Mouse (Mus musculus): ENCODE measurements around the gene Hrg. TPM values are rescaled to one million over a fixed set of nuclear protein-coding genes. Genes with fewer than 3 reads are reported as not detected.

Gene Hrg
- polyA plus RNA-seq (2012; ENCODE audit: insufficient read depth, insufficient read length, missing spikeins) = not detected in 2 replicates

DNA sequence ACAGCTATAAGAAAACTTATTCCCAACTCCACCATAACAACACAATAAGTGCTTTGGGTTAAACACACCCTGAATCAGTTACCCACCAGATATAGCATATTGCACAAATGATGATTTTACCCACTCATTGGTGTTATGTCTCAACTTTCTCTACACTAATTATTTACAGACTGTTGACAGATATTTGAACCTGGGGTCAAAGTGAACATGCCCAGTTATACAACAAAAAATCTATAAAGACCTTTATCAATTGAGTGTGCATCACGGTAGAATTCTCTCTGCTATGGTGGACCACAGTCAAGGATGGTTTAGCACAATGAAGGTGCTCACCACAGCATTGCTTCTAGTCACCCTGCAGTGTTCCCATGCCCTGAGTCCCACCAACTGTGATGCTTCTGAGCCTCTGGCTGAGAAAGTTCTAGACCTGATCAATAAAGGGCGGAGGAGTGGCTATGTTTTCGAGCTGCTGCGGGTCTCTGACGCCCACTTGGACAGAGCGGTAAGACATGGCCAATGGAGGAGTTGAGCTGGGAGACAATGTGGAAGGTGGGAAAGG lies at the start of gene Hrg:
Gene Hrg (plus strand): TSS at position 233 of the 556 bp plus-strand sequence.
- Histone ChIP-seq H3K4me3 (ENCODE audit: insufficient read depth, low read length) (no peak within 1 kb of the TSS), H3K27ac (ENCODE audit: insufficient read depth, low read depth, low read length) (no peak within 1 kb of the TSS), H3K4me1 (ENCODE audit: control insufficient read depth, insufficient read depth, low read length) (no peaks in the 10 kb centered on the region)
- TF ChIP-seq CTCF (IDR thresholded peaks at IDR 0.05; ENCODE audit: low read depth, low read length) = no peak
- no peak for TF ChIP-seq POLR2A (IDR thresholded peaks at IDR 0.05; ENCODE audit: borderline replicate concordance, low read depth, low read length)

DNA sequence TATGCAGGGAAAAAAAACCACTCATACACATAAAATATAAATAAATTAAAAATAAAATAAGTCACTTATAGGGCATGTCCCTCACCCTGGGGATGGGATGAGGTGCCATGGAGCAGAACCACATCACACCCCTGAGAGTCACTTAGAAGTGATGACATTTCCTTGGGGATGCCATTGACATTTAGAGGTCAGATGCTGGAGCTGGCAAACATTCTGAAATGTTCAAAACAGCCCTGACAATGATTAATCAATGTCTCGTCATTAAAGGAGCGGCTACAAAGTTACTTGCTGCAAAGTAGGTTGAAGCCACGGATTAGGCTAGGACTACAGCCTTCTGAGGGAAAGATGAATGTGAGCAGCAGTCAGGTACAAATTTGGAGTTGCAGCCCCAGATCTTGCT lies 49.5 kb upstream of the Hrg start:
- H3K4me1 ChIP-seq (ENCODE audit: control insufficient read depth, insufficient read depth, low read length) = no peaks in the 10 kb centered on the region
- no peak overlapping the region for H3K27ac ChIP-seq (ENCODE audit: insufficient read depth, low read depth, low read length)
- TF ChIP-seq CTCF (IDR thresholded peaks at IDR 0.05; ENCODE audit: low read depth, low read length) (no peak), POLR2A (IDR thresholded peaks at IDR 0.05; ENCODE audit: borderline replicate concordance, low read depth, low read length) (no peak)
- H3K4me3 ChIP-seq (ENCODE audit: insufficient read depth, low read length) = no peak overlapping the region

DNA sequence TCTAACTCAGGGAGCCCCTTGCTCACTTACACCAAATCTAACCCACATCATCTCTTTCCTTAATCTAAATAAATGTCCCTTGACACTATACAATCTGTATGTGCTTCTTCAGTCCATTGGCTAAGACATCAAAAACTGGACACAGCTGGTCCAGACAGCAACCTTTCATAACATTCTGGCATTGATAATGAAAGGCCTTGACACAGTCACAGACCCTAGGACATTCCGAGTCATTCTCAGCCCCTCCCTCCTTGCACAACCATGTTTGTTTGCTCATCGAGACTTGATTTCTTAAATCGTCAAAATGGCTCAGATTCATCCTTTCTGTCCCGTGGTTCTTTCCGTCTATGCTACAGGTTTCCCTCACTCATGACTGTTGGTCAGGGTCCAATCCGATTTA lies 41.6 kb upstream of the Hrg start:
- Histone ChIP-seq H3K4me1 (ENCODE audit: control insufficient read depth, insufficient read depth, low read length) (no peaks in the 10 kb centered on the region), H3K4me3 (ENCODE audit: insufficient read depth, low read length) (no peak overlapping the region), H3K27ac (ENCODE audit: insufficient read depth, low read depth, low read length) (no peak overlapping the region)
- TF ChIP-seq CTCF (IDR thresholded peaks at IDR 0.05; ENCODE audit: low read depth, low read length) (no peak), POLR2A (IDR thresholded peaks at IDR 0.05; ENCODE audit: borderline replicate concordance, low read depth, low read length) (no peak)

DNA sequence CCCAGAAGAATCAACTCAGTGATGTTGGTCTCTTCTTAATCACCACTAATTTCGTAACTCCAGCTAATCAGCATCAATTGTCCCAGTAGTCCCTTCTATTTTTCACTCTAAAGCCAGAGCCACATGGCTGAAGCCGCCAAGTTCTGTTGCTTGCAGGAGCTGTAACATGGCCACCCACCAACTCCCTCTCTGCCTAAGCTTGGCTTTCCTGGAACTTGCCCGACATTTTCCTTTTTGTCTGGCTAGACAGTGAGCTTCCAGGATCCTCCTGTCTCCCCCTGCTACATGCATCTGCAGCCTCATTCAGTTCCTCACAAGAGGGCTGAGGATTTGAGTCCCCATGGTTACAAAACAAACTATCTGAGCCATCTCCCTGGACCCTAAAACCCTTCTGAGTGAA lies 38.9 kb upstream of the Hrg start:
- no peaks in the 10 kb centered on the region for H3K4me1 ChIP-seq (ENCODE audit: control insufficient read depth, insufficient read depth, low read length)
- no peak overlapping the region for H3K27ac ChIP-seq (ENCODE audit: insufficient read depth, low read depth, low read length)
- no peak overlapping the region for H3K4me3 ChIP-seq (ENCODE audit: insufficient read depth, low read length)
- TF ChIP-seq CTCF (IDR thresholded peaks at IDR 0.05; ENCODE audit: low read depth, low read length) (no peak), POLR2A (IDR thresholded peaks at IDR 0.05; ENCODE audit: borderline replicate concordance, low read depth, low read length) (no peak)

DNA sequence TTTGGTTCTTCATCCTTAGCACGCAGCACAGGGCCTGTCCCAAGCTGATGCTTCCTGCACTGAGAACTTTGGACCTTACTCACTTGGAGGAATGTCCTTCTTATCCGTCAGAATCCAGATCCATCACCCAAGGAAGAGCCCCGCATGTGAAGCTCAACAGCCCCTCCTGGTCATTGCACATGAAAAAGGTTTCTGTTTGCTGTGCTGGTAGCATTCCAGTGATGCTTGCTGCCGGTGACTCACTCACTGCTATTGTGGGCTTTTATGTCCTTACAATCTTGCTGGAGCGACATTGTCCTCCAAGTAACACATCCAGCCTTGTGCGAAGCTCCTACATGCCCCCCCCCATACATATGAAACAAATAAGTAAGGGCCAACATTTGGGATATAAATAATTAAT lies 38.0 kb upstream of the Hrg start:
- H3K27ac ChIP-seq (ENCODE audit: insufficient read depth, low read depth, low read length) = no peak overlapping the region
- H3K4me3 ChIP-seq (ENCODE audit: insufficient read depth, low read length) = no peak overlapping the region
- no peak for TF ChIP-seq CTCF (IDR thresholded peaks at IDR 0.05; ENCODE audit: low read depth, low read length)
- TF ChIP-seq POLR2A (IDR thresholded peaks at IDR 0.05; ENCODE audit: borderline replicate concordance, low read depth, low read length) = no peak
- no peaks in the 10 kb centered on the region for H3K4me1 ChIP-seq (ENCODE audit: control insufficient read depth, insufficient read depth, low read length)

DNA sequence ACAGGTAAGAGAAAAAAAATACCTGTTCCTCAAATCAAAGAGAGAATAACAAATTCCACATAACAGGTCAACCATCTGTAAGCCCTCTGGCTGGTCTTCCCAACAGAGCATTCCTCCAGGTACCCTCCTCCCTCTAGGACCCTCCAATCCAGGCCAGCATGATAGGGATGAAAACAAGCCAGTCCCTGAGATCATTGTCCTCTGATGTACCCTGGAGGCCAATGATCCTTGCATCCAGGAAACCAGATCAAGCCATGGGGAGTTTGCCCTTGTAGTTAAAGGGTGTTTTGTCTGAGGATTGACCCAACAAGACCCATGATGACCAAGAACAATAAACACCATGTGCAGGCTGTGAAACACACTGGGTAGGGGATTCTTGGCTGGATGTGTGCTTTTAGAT lies 36.6 kb upstream of the Hrg start:
- H3K4me3 ChIP-seq (ENCODE audit: insufficient read depth, low read length) = no peak overlapping the region
- no peaks in the 10 kb centered on the region for H3K4me1 ChIP-seq (ENCODE audit: control insufficient read depth, insufficient read depth, low read length)
- no peak for TF ChIP-seq POLR2A (IDR thresholded peaks at IDR 0.05; ENCODE audit: borderline replicate concordance, low read depth, low read length)
- no peak for TF ChIP-seq CTCF (IDR thresholded peaks at IDR 0.05; ENCODE audit: low read depth, low read length)
- H3K27ac ChIP-seq (ENCODE audit: insufficient read depth, low read depth, low read length) = no peak overlapping the region

DNA sequence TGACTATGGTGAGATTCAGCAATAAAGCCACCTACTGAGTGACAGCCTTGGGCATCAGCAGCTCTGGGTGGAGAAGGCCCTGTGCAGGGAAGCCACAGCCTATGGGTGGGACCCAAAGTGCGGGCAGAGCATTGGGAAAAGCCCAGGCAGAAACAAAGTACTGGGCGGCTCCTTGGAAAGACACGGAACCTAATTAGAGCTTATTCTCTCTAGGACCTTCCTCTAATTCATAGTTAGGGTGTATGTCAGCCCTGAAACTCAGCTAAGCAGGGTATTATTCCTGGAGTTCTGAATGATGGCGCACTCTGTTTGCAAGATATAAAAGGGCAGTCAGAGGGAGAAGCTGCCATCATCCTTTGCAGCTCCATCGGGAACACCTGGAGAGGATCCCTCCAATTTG lies 32.8 kb upstream of the Hrg start, which contains the start of gene Fetub:
Gene Fetub (plus strand): TSS at position 301 of the 400 bp plus-strand sequence.
- H3K4me3 ChIP-seq (ENCODE audit: insufficient read depth, low read length) = no peak within 1 kb of the TSS
- no peak for TF ChIP-seq CTCF (IDR thresholded peaks at IDR 0.05; ENCODE audit: low read depth, low read length)
- no peak within 1 kb of the TSS for H3K27ac ChIP-seq (ENCODE audit: insufficient read depth, low read depth, low read length)
- H3K4me1 ChIP-seq (ENCODE audit: control insufficient read depth, insufficient read depth, low read length) = no peaks in the 10 kb centered on the region

DNA sequence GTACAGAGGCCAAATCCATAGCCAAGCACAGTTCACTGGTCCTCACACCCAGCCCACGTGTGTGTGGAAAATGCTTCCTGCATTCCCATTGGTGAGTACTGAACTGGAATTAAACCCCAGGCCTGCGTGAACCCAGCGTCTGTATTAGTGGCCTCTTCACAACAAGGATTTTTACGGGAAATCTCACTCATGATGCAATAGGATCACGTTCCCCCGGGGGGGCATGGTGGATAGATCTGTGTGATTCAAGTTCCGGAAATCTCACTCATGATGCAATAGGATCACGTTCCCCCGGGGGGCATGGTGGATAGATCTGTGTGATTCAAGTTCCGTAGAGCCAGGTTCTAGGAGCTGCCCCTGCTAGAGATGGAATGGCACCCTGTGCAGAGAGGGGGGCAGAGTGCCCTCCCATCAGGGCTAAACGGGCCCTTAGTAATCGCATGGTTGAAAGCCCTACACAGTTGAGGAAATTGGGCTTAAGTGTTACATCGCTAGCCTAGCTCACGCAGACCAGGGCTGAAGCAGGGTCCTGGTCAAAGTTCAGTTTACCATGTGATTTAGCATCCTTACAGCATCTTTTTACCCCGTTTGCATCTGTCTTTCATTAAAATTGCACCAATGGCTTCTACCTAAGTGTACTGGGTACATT lies 32.1 kb upstream of the Hrg start:
- TF ChIP-seq CTCF (IDR thresholded peaks at IDR 0.05; ENCODE audit: low read depth, low read length) = no peak
- no peak for TF ChIP-seq POLR2A (IDR thresholded peaks at IDR 0.05; ENCODE audit: borderline replicate concordance, low read depth, low read length)
- Histone ChIP-seq H3K27ac (ENCODE audit: insufficient read depth, low read depth, low read length) (no peak overlapping the region), H3K4me1 (ENCODE audit: control insufficient read depth, insufficient read depth, low read length) (no peaks in the 10 kb centered on the region), H3K4me3 (ENCODE audit: insufficient read depth, low read length) (no peak overlapping the region)

DNA sequence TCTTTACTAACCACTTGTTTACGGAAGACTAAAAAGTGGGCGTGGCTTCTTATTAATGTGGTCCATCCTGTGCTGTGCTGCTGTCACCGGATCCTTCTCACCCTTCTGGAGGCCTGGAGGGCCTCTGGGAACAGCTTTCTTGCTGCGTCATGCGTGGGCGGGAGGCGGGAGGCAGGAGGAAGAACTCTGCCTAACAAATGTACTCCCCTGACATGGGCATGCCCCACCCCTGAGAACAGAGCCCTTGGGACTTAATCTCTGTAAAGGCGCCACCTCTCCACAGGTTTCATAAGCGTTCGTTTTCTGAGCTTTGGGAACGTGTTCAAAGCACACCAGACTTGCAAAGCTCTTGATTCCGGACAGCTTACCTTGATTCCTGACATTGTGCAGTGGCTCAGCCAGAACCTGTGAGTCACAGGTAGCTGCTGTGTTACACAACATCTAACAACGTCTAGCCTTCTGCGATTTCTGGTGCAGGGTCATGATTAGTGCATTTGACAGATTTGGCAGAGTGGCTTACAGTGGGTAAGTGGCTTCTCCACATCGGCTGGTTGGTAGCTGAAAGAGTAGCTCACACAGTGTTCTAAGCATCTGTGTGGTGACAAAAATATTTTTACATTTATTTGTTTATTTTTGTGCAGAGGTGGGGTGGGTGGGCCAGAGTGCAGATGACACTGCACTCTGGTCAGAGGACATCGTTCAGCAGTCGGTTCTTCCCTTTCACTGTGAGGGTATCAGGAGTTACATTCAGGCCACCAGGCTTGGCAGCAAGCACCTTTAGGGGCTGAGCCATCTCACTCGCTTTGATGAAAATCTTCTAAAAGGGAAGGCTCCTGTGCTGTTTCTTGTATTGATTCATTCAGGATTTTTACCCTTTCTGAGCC lies 30.7 kb upstream of the Hrg start:
- TF ChIP-seq CTCF (IDR thresholded peaks at IDR 0.05; ENCODE audit: low read depth, low read length) = no peak
- no peak for TF ChIP-seq POLR2A (IDR thresholded peaks at IDR 0.05; ENCODE audit: borderline replicate concordance, low read depth, low read length)
- H3K27ac ChIP-seq (ENCODE audit: insufficient read depth, low read depth, low read length) = no peak overlapping the region
- no peak overlapping the region for H3K4me3 ChIP-seq (ENCODE audit: insufficient read depth, low read length)

DNA sequence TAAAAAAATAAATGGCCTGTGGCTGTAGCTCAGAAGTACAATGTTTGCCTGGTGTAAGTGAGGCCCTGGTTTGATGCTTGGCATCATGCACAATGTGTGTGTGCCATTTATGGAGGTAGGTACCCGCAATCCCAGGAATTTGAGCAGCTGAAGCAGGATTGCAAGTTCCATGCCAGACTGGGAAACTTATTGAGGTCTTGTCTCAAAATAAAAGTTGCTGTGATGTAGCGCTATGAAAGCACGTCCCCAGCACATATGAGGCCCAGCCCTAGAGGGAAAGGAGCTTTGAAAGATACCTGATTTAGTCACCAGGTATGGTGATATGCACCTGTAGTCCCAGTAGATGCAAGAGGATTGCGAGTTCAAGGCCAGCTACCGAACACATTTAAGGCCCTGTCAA lies 29.1 kb upstream of the Hrg start:
- Histone ChIP-seq H3K27ac (ENCODE audit: insufficient read depth, low read depth, low read length) (no peak overlapping the region), H3K4me3 (ENCODE audit: insufficient read depth, low read length) (no peak overlapping the region), H3K4me1 (ENCODE audit: control insufficient read depth, insufficient read depth, low read length) (no peaks in the 10 kb centered on the region)
- TF ChIP-seq CTCF (IDR thresholded peaks at IDR 0.05; ENCODE audit: low read depth, low read length) (no peak), POLR2A (IDR thresholded peaks at IDR 0.05; ENCODE audit: borderline replicate concordance, low read depth, low read length) (no peak)

More for the DNA sequence above, 30.7 kb upstream of the Hrg start:
- no peaks in the 10 kb centered on the region for H3K4me1 ChIP-seq (ENCODE audit: control insufficient read depth, insufficient read depth, low read length)

Data from bone marrow macrophage, adult 2 months (primary cell).